Mouse (Mus musculus) leukemia stem cell, adult 10-12 weeks (primary cell): Measurements from ENCODE around the gene Cpsf2. TPM values are rescaled to one million over a fixed set of nuclear protein-coding genes. Genes with fewer than 3 reads are reported as not detected.

Source experiments
- polyA plus RNA-seq: library from polyadenylated mRNA; stranded (reverse); fragments of >175 nt; gene quantifications from 2 replicates; pipeline ENCODE4 v1.2.3, GENCODE M21; 2012; ENCODE audit warnings: low replicate concordance

Gene Cpsf2
- 16.4 and 20.5 TPM in 2 replicates for polyA plus RNA-seq

GRCm38 (mm10) chr12:101975601-101976571 is at the start of gene Cpsf2:
TSS of gene Cpsf2 (plus strand) at chr12:101975988.

GRCm38 (mm10) chr12:101957942-101958544 is 17.7 kb upstream of the Cpsf2 start, which contains the start of gene Atxn3:
TSS of gene Atxn3 (minus strand) at chr12:101958246.

Other genes starting within 250 kb of the Cpsf2 start
- 0.19 and 1.3 TPM in 2 replicates for gene Fbln5, start 156.9 kb upstream of the Cpsf2 start, polyA plus RNA-seq
- gene Trip11, start 62.7 kb upstream of the Cpsf2 start, polyA plus RNA-seq = 3.0 and 6.1 TPM in 2 replicates
- 0.23 and 1.0 TPM in 2 replicates for gene Atxn3, start 17.7 kb upstream of the Cpsf2 start, polyA plus RNA-seq
- gene Slc24a4, start 152.7 kb downstream of the Cpsf2 start, polyA plus RNA-seq = not detected in 2 replicates